Mouse (Mus musculus) liver, embryonic 11.5 days (tissue): ENCODE measurements around the gene Zfp763. TPM values are rescaled to one million over a fixed set of nuclear protein-coding genes. Genes with fewer than 3 reads are reported as not detected.
A peak's percentile ranks its signal among the peaks of the same experiment; 100 is the strongest.

Experiments
- ATAC-seq: fragments of 200-750 bp; cut with Nextera tagmentation; replicated peaks from 2 replicates; pipeline ENCODE4 v1.8.0; 2017; ENCODE audit warnings: moderate number of reproducible peaks, mild to moderate bottlenecking, moderate TSS enrichment, moderate library complexity; ENCODE audit not compliant: low FRiP score
- DNase-seq: peaks from one replicate; pipeline ENCODE4 v3.0.0-alpha.2; 2017; ENCODE audit warnings: low spot score
- H3K27ac ChIP-seq: fragments of 300-500 bp; sonication (generic); 2 replicates; pipeline ENCODE4 v1.5.1; 2014; ENCODE audit warnings: mild to moderate bottlenecking, low read depth, low read length, control low read depth
- H3K27me3 ChIP-seq: fragments of 300-500 bp; sonication (generic); replicated peaks from 2 replicates; pipeline ENCODE4 v1.6.1; 2014; ENCODE audit warnings: low read length, mixed read lengths; ENCODE audit not compliant: control insufficient read depth, insufficient read depth
- H3K36me3 ChIP-seq: fragments of 300-500 bp; sonication (generic); 2 replicates; pipeline ENCODE4 v1.6.1; 2014; ENCODE audit warnings: mild to moderate bottlenecking, low read length, moderate library complexity, mixed read lengths; ENCODE audit not compliant: control insufficient read depth, insufficient read depth
- H3K4me1 ChIP-seq: fragments of 300-500 bp; sonication (generic); replicated peaks from 2 replicates; pipeline ENCODE4 v1.6.1; 2014; ENCODE audit warnings: low read length, mixed read lengths; ENCODE audit not compliant: control insufficient read depth, insufficient read depth
- H3K4me2 ChIP-seq: fragments of 300-500 bp; sonication (generic); 2 replicates; pipeline ENCODE4 v1.6.1; 2014; ENCODE audit warnings: mild to moderate bottlenecking, control low read depth, moderate library complexity
- H3K4me3 ChIP-seq: fragments of 300-500 bp; sonication (generic); 2 replicates; pipeline ENCODE4 v1.5.1; 2014; ENCODE audit warnings: low read depth, low read length, control low read depth
- H3K9ac ChIP-seq: fragments of 300-500 bp; sonication (generic); 2 replicates; pipeline ENCODE4 v1.6.1; 2014; ENCODE audit warnings: low read depth, low read length, control low read depth
- H3K9me3 ChIP-seq: fragments of 300-500 bp; sonication (generic); 2 replicates; pipeline ENCODE4 v1.6.1; 2016; ENCODE audit warnings: low read length, inconsistent platforms, mixed read lengths; ENCODE audit not compliant: control insufficient read depth
- WGBS: fragments of 180-500 bp; shearing (Covaris S2); extraction: QIAGEN DNeasy Blood & Tissue Kit; methylation state at CpG from one replicate; pipeline ENCODE4 v1.1.7; 2014; 5-methylcytosine and 5-hydroxymethylcytosine counted together
- polyA plus RNA-seq: library from polyadenylated mRNA; unstranded; fragments of >200 nt; fragmentation: Nextera tagmentation; extraction: Ambion mirVana; gene quantifications from 2 replicates; pipeline ENCODE4 v1.2.1, GENCODE M21; 2014

The Zfp763 gene
- polyA plus RNA-seq, 1 experiment from 2014 or later, result 8.1 TPM

DNA sequence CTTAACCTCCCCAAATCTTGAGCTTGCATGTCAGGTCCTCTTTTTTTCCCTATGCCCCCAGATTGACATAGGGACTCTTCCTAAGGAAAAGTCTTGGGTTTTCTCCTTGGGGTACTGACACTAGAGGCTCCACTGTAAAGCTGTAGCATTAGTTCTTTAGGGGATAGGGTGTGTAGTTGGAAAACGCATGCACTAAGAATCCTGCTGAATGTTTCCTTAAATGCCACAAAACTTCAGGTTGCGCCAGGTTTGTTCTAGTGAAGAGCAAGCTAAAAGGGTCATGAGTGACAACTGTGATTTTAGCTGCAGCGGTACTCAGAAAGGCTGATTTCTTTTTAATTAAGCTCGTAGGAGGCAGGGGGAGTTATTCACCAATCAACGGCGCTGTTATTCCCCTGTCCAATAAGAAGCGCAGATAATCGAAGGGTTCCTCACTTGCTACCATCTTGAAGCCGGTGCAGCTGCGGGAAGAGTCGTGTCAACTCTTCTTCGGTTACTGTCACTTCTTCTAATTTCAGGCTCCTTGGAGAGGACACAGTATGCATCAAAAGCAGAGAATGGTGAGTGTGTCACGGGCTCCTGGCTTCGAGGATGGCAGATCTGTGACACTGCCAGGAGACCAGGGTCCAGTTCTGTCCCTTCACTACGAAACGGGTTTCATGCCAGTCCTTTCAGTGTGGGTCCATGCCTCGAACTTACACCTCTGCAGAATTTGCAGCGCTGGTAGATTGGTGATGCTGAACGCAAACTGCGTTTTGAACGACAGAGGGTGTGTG is 40.3 kb downstream of the Zfp763 start, which contains the start of gene Zfp952:
Zfp952 (plus strand) TSS at position 431 of the 776 bp plus-strand sequence.
- H3K4me3 ChIP-seq, result peak within 1 kb of the TSS; percentile 69
- no peaks in the 10 kb centered on the region for H3K27me3 ChIP-seq
- peak; percentile 93 for ATAC-seq
- H3K9ac ChIP-seq, result peak within 1 kb of the TSS; percentile 69
- H3K4me1 ChIP-seq, result no peaks in the 10 kb centered on the region; the same call in 1 of the 2 replicates
- H3K27ac ChIP-seq, result no peak within 1 kb of the TSS
- H3K9me3 ChIP-seq, result no peaks in the 10 kb centered on the region
- 1% methylated on average over 21 of the region's 21 CpGs for WGBS
- peak within 1 kb of the TSS; percentile 75 for H3K4me2 ChIP-seq
- peaks cover 2% of the 10 kb centered on the region; the same call in 1 of the 2 replicates for H3K36me3 ChIP-seq
- DNase-seq, result peak; percentile 75

DNA sequence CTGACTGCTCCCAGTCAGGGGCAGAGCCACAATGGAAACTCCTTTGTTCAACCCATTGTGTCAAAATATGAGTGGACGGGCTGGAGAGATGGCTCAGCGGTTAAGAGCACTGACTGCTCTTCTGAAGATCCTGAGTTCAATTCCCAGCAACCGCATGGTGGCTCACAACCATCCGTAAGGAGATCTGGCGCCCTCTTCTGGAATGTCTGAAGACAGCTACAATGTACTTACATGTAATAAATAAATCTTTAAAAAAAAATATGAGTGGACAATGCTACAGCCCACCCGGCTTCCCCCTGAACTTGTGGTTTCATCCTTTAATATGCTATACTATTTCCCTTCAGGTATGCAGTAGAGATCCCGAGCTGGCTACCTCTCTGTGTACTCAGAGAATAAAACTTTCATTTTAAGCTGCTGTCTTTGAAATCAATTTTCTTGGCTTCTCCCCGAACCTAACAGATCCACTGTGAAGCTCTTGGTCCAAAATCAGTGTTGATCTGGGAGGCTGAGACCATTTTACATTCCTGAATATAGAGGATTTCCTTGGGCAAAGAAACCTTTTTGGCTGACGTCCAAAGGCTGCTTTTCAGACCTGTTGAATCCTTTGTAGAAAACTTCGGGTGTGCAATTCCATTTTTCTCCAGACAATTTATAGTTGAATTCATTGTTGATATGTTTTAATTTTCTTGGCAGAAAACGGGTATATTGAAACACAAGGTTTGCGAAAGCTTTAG is 41.1 kb downstream of the Zfp763 start:
- 63% methylated on average over 12 of the region's 12 CpGs for WGBS
- Histone ChIP-seq H3K4me3 (peak overlapping the region; percentile 69), H3K27me3 (no peaks in the 10 kb centered on the region), H3K4me2 (peak overlapping the region; percentile 75), H3K9ac (no peak overlapping the region), H3K27ac (no peak overlapping the region), H3K36me3 (peaks cover 2% of the 10 kb centered on the region; the same call in 1 of the 2 replicates), H3K9me3 (no peaks in the 10 kb centered on the region), H3K4me1 (no peaks in the 10 kb centered on the region; the same call in 1 of the 2 replicates)
- DNase-seq, result no peak
- ATAC-seq, result no peak

DNA sequence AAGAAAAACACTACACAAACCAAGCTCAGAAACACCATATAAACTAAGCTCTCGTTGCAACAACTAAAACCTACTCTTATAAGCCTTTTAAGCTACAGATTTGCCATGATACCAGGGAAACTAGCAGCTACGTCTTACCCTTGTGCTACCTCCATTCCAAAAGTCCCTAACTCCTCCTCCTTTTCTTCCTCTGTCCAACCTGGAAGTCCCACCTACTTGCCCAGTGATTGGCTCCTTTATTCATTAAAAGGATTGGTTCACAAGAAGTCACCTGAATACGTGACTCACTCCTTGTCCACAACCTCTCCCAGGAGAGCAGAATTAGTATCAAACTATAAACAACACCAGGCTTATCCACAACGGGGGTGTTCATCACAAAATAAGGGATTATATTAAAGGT is 46.9 kb downstream of the Zfp763 start:
- ATAC-seq (no peak), DNase-seq (no peak)
- no peak overlapping the region for H3K4me3 ChIP-seq
- no peaks in the 10 kb centered on the region for H3K4me1 ChIP-seq
- no peak overlapping the region for H3K27ac ChIP-seq
- no peak overlapping the region for H3K9ac ChIP-seq
- H3K9me3 ChIP-seq, result no peaks in the 10 kb centered on the region
- H3K4me2 ChIP-seq, result no peak overlapping the region
- no peaks in the 10 kb centered on the region for H3K27me3 ChIP-seq
- H3K36me3 ChIP-seq, result no peaks in the 10 kb centered on the region
- 74% methylated on average over 4 of the region's 4 CpGs for WGBS

DNA sequence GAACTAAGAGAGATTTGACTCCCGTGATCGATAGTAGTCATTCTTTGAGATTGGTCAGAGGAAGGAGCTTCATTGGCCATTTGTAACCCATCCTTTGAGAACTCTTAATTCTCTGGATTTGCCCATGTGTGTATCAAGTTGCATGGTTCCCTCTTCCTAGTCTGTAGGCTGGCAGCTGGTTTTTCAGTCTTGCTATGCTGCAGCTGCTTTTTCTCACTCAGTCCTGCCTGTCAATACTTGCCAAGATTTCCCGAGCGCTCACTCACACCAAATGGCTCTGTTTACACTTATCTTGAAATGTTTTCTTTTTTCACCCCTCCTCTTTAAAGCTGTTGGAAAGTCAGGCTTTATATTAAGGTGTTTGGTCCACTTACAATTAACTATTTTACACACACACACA is 51.8 kb downstream of the Zfp763 start:
- Histone ChIP-seq H3K36me3 (peaks cover 30% of the 10 kb centered on the region), H3K4me2 (no peak overlapping the region), H3K9me3 (no peaks in the 10 kb centered on the region), H3K9ac (no peak overlapping the region), H3K27me3 (no peaks in the 10 kb centered on the region), H3K4me1 (no peaks in the 10 kb centered on the region), H3K4me3 (no peak overlapping the region), H3K27ac (no peak overlapping the region)
- no peak for DNase-seq
- 87% methylated on average over 4 of the region's 4 CpGs for WGBS
- no peak for ATAC-seq

Other genes starting within 250 kb of the Zfp763 start
- gene Zfp871, start 245.1 kb downstream of the Zfp763 start, polyA plus RNA-seq, result 24.7 and 25.3 TPM in 2 replicates
- gene Zfp811, start 223.5 kb downstream of the Zfp763 start, polyA plus RNA-seq, result 1.3 and 1.6 TPM in 2 replicates
- gene Zfp799, start 203.1 kb downstream of the Zfp763 start, polyA plus RNA-seq, result 6.0 and 6.7 TPM in 2 replicates
- 2.6 and 4.8 TPM in 2 replicates for gene Zfp870, start 141.8 kb downstream of the Zfp763 start, polyA plus RNA-seq
- not detected in 2 replicates for gene Cyp4f14, start 116.1 kb downstream of the Zfp763 start, polyA plus RNA-seq
- 7.2 and 8.1 TPM in 2 replicates for gene Cyp4f13, start 86.0 kb downstream of the Zfp763 start, polyA plus RNA-seq
- 10.9 and 11.8 TPM in 2 replicates for gene Zfp472, start 67.6 kb downstream of the Zfp763 start, polyA plus RNA-seq
- 7.1 and 7.7 TPM in 2 replicates for gene Zfp952, start 40.3 kb downstream of the Zfp763 start, polyA plus RNA-seq
- gene 4921501E09Rik, start 34.7 kb upstream of the Zfp763 start, polyA plus RNA-seq, result not detected in 2 replicates
- 2.8 and 3.1 TPM in 2 replicates for gene Zfp563, start 55.9 kb upstream of the Zfp763 start, polyA plus RNA-seq
- gene Morc2b, start 106.3 kb upstream of the Zfp763 start, polyA plus RNA-seq, result not detected in 2 replicates
- not detected in 2 replicates for gene Olfr55, start 135.0 kb upstream of the Zfp763 start, polyA plus RNA-seq
- not detected in 2 replicates for gene Olfr239, start 157.9 kb upstream of the Zfp763 start, polyA plus RNA-seq
- gene Olfr1564, start 188.3 kb upstream of the Zfp763 start, polyA plus RNA-seq, result not detected in 2 replicates
- 9.9 and 11.0 TPM in 2 replicates for gene Zfp955a, start 221.7 kb upstream of the Zfp763 start, polyA plus RNA-seq
- 0.04 and 0.06 TPM in 2 replicates for gene Olfr63, start 231.3 kb upstream of the Zfp763 start, polyA plus RNA-seq